Mouse (Mus musculus) heart, adult 2 months (tissue): ENCODE measurements around the gene Poldip2.

Experiments
- CTCF ChIP-seq: fragments of 200-600 bp; IDR thresholded peaks from 2 replicates; pipeline ENCODE4 v1.8.1; 2022; ENCODE audit warnings: antibody characterized with exemption, mild to moderate bottlenecking, moderate library complexity
- EP300 ChIP-seq: fragments of 200-500 bp; IDR thresholded peaks from 2 replicates; pipeline ENCODE4 v1.6.1; 2011; ENCODE audit warnings: low read depth, low read length, control low read depth; ENCODE audit not compliant: insufficient read depth
- POLR2A ChIP-seq: fragments of 200-500 bp; IDR thresholded peaks from 2 replicates; pipeline ENCODE4 v1.6.1; 2011; ENCODE audit warnings: mild to moderate bottlenecking, low read depth, low read length, control low read depth; ENCODE audit not compliant: insufficient read depth

DNA sequence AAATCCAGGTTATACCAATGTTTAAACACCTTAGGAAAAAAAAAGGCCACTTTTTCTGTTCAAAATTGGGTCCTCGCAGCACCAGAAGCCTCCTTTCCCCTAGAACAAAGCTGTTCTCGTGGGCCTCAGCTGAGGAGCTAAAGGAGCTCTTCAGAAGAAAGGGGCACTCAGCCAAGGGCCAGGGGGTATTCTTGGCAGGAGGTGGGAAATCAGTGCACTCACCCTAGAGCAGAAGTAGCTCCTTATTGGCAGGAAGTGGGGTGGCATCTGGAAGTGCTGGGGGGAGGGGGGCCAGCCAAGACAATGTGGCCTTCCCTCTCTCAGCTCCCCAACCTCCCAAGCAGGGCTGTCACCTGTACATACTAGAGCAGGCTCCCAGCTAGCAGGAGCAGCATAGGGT is 12.8 kb downstream of the Poldip2 start:
- TF ChIP-seq CTCF, result no peak
- TF ChIP-seq POLR2A, result no peak
- TF ChIP-seq EP300, result no peak
